Mouse (Mus musculus): ENCODE measurements around the gene Misp. TPM values are rescaled to one million over a fixed set of nuclear protein-coding genes. Genes with fewer than 3 reads are reported as not detected.
A peak's percentile ranks its signal among the peaks of the same experiment; 100 is the strongest.

The Misp gene
- polyA plus RNA-seq, 1 experiment from 2014 or later = 0.39 TPM

- H3K36me3 ChIP-seq (ENCODE audit: control insufficient read depth, insufficient read depth, low read length) = peaks cover 6% of the 10 kb centered on the region; the same call in 1 of the 2 replicates
- H3K4me3 ChIP-seq (ENCODE audit: low read depth, low read length) = no peak overlapping the region
- H3K4me1 ChIP-seq (replicated peaks; ENCODE audit: control insufficient read depth, insufficient read depth, low read length) = peaks cover 2% of the 10 kb centered on the region; the same call in 1 of the 2 replicates
- no peak overlapping the region for H3K4me2 ChIP-seq (ENCODE audit: low read depth, low read length, severe bottlenecking)
- DNase-seq (ENCODE audit: low spot score) = peak; percentile 50
- no peak overlapping the region for H3K27ac ChIP-seq (ENCODE audit: low read depth, low read length)
- no peaks in the 10 kb centered on the region for H3K9me3 ChIP-seq (ENCODE audit: control insufficient read depth, low read length)
- H3K9ac ChIP-seq (ENCODE audit: low read length) = peak overlapping the region; percentile 16; the same call in 1 of the 2 replicates
- H3K27me3 ChIP-seq (ENCODE audit: control insufficient read depth, insufficient read depth, low read length) = no peaks in the 10 kb centered on the region
- 31% methylated on average over 17 of the region's 17 CpGs for WGBS
- ATAC-seq (replicated peaks; ENCODE audit: low FRiP score) = no peak
Measured at GRCm38 (mm10) chr10:79822372-79822771, 1.6 kb downstream of the Misp start.

- no peak for ATAC-seq (replicated peaks; ENCODE audit: low FRiP score)
- Histone ChIP-seq H3K4me3 (ENCODE audit: low read depth, low read length) (no peak overlapping the region), H3K36me3 (ENCODE audit: control insufficient read depth, insufficient read depth, low read length) (peaks cover 6% of the 10 kb centered on the region; the same call in 1 of the 2 replicates), H3K27me3 (ENCODE audit: control insufficient read depth, insufficient read depth, low read length) (no peaks in the 10 kb centered on the region), H3K4me1 (replicated peaks; ENCODE audit: control insufficient read depth, insufficient read depth, low read length) (peaks cover 2% of the 10 kb centered on the region; the same call in 1 of the 2 replicates), H3K4me2 (ENCODE audit: low read depth, low read length, severe bottlenecking) (no peak overlapping the region), H3K9me3 (ENCODE audit: control insufficient read depth, low read length) (no peaks in the 10 kb centered on the region), H3K9ac (ENCODE audit: low read length) (no peak overlapping the region), H3K27ac (ENCODE audit: low read depth, low read length) (no peak overlapping the region)
- 70% methylated on average over 6 of the region's 6 CpGs for WGBS
- no peak for DNase-seq (ENCODE audit: low spot score)
Measured at GRCm38 (mm10) chr10:79823011-79823410, 2.2 kb downstream of the Misp start.

GRCm38 (mm10) chr10:79824413-79824812, 3.6 kb downstream of the Misp start:
- DNase-seq (ENCODE audit: low spot score) (no peak), ATAC-seq (replicated peaks; ENCODE audit: low FRiP score) (no peak)
- no peak overlapping the region for H3K4me2 ChIP-seq (ENCODE audit: low read depth, low read length, severe bottlenecking)
- H3K9ac ChIP-seq (ENCODE audit: low read length) = no peak overlapping the region
- no peak overlapping the region for H3K27ac ChIP-seq (ENCODE audit: low read depth, low read length)
- peaks cover under 1% of the 10 kb centered on the region; the same call in 1 of the 2 replicates for H3K36me3 ChIP-seq (ENCODE audit: control insufficient read depth, insufficient read depth, low read length)
- H3K4me1 ChIP-seq (replicated peaks; ENCODE audit: control insufficient read depth, insufficient read depth, low read length) = peaks cover 2% of the 10 kb centered on the region; the same call in 1 of the 2 replicates
- WGBS = 75% methylated on average over 6 of the region's 6 CpGs
- H3K27me3 ChIP-seq (ENCODE audit: control insufficient read depth, insufficient read depth, low read length) = no peaks in the 10 kb centered on the region
- no peaks in the 10 kb centered on the region for H3K9me3 ChIP-seq (ENCODE audit: control insufficient read depth, low read length)
- no peak overlapping the region for H3K4me3 ChIP-seq (ENCODE audit: low read depth, low read length)

- Histone ChIP-seq H3K36me3 (ENCODE audit: control insufficient read depth, insufficient read depth, low read length) (no peaks in the 10 kb centered on the region), H3K4me1 (replicated peaks; ENCODE audit: control insufficient read depth, insufficient read depth, low read length) (no peaks in the 10 kb centered on the region), H3K9ac (ENCODE audit: low read length) (no peak overlapping the region), H3K27ac (ENCODE audit: low read depth, low read length) (no peak overlapping the region), H3K4me2 (ENCODE audit: low read depth, low read length, severe bottlenecking) (no peak overlapping the region), H3K4me3 (ENCODE audit: low read depth, low read length) (no peak overlapping the region), H3K9me3 (ENCODE audit: control insufficient read depth, low read length) (no peaks in the 10 kb centered on the region), H3K27me3 (ENCODE audit: control insufficient read depth, insufficient read depth, low read length) (no peaks in the 10 kb centered on the region)
- WGBS = 79% methylated on average over 3 of the region's 3 CpGs
- no peak for DNase-seq (ENCODE audit: low spot score)
- ATAC-seq (replicated peaks; ENCODE audit: low FRiP score) = no peak
Measured at GRCm38 (mm10) chr10:79831583-79831982, 10.8 kb downstream of the Misp start.

- Histone ChIP-seq H3K9ac (ENCODE audit: low read length) (no peak overlapping the region), H3K27ac (ENCODE audit: low read depth, low read length) (no peak overlapping the region), H3K27me3 (ENCODE audit: control insufficient read depth, insufficient read depth, low read length) (no peaks in the 10 kb centered on the region), H3K36me3 (ENCODE audit: control insufficient read depth, insufficient read depth, low read length) (no peaks in the 10 kb centered on the region), H3K4me2 (ENCODE audit: low read depth, low read length, severe bottlenecking) (no peak overlapping the region), H3K4me3 (ENCODE audit: low read depth, low read length) (no peak overlapping the region), H3K9me3 (ENCODE audit: control insufficient read depth, low read length) (no peaks in the 10 kb centered on the region), H3K4me1 (replicated peaks; ENCODE audit: control insufficient read depth, insufficient read depth, low read length) (no peaks in the 10 kb centered on the region)
- DNase-seq (ENCODE audit: low spot score) = no peak
- ATAC-seq (replicated peaks; ENCODE audit: low FRiP score) = no peak
- 83% methylated on average over 7 of the region's 7 CpGs for WGBS
Measured at GRCm38 (mm10) chr10:79832026-79832785, 11.4 kb downstream of the Misp start.

- 79% methylated on average over 9 of the region's 9 CpGs for WGBS
- Histone ChIP-seq H3K27me3 (ENCODE audit: control insufficient read depth, insufficient read depth, low read length) (no peaks in the 10 kb centered on the region), H3K36me3 (ENCODE audit: control insufficient read depth, insufficient read depth, low read length) (no peaks in the 10 kb centered on the region), H3K27ac (ENCODE audit: low read depth, low read length) (no peak overlapping the region), H3K9me3 (ENCODE audit: control insufficient read depth, low read length) (no peaks in the 10 kb centered on the region), H3K4me3 (ENCODE audit: low read depth, low read length) (no peak overlapping the region), H3K4me2 (ENCODE audit: low read depth, low read length, severe bottlenecking) (no peak overlapping the region), H3K4me1 (replicated peaks; ENCODE audit: control insufficient read depth, insufficient read depth, low read length) (no peaks in the 10 kb centered on the region), H3K9ac (ENCODE audit: low read length) (no peak overlapping the region)
- DNase-seq (ENCODE audit: low spot score) = no peak
- no peak for ATAC-seq (replicated peaks; ENCODE audit: low FRiP score)
Measured at GRCm38 (mm10) chr10:79832786-79833181, 12.0 kb downstream of the Misp start.

- ATAC-seq (replicated peaks; ENCODE audit: low FRiP score) (peak; percentile 51; the same call in 1 of the 2 replicates), DNase-seq (ENCODE audit: low spot score) (peak; percentile 88)
- H3K4me1 ChIP-seq (replicated peaks; ENCODE audit: control insufficient read depth, insufficient read depth, low read length) = no peaks in the 10 kb centered on the region
- no peak overlapping the region for H3K9ac ChIP-seq (ENCODE audit: low read length)
- no peak overlapping the region for H3K27ac ChIP-seq (ENCODE audit: low read depth, low read length)
- no peak overlapping the region for H3K4me3 ChIP-seq (ENCODE audit: low read depth, low read length)
- WGBS = 25% methylated on average over 9 of the region's 9 CpGs
- H3K4me2 ChIP-seq (ENCODE audit: low read depth, low read length, severe bottlenecking) = no peak overlapping the region
- no peaks in the 10 kb centered on the region for H3K36me3 ChIP-seq (ENCODE audit: control insufficient read depth, insufficient read depth, low read length)
- no peaks in the 10 kb centered on the region for H3K9me3 ChIP-seq (ENCODE audit: control insufficient read depth, low read length)
- no peaks in the 10 kb centered on the region for H3K27me3 ChIP-seq (ENCODE audit: control insufficient read depth, insufficient read depth, low read length)
Measured at GRCm38 (mm10) chr10:79834769-79835398, 14.1 kb downstream of the Misp start.

- H3K4me1 ChIP-seq (replicated peaks; ENCODE audit: control insufficient read depth, insufficient read depth, low read length) = peaks cover 6% of the 10 kb centered on the region; the same call in 1 of the 2 replicates
- H3K4me3 ChIP-seq (ENCODE audit: low read depth, low read length) = no peak overlapping the region
- H3K36me3 ChIP-seq (ENCODE audit: control insufficient read depth, insufficient read depth, low read length) = no peaks in the 10 kb centered on the region
- no peak overlapping the region for H3K4me2 ChIP-seq (ENCODE audit: low read depth, low read length, severe bottlenecking)
- H3K27ac ChIP-seq (ENCODE audit: low read depth, low read length) = no peak overlapping the region
- DNase-seq (ENCODE audit: low spot score) (no peak), ATAC-seq (replicated peaks; ENCODE audit: low FRiP score) (no peak)
- no peak overlapping the region for H3K9ac ChIP-seq (ENCODE audit: low read length)
- H3K9me3 ChIP-seq (ENCODE audit: control insufficient read depth, low read length) = no peaks in the 10 kb centered on the region
- WGBS = 92% methylated on average over 3 of the region's 3 CpGs
- H3K27me3 ChIP-seq (ENCODE audit: control insufficient read depth, insufficient read depth, low read length) = no peaks in the 10 kb centered on the region
Measured at GRCm38 (mm10) chr10:79836918-79837317, 16.1 kb downstream of the Misp start.
